Mouse (Mus musculus) heart, postnatal 14 days (tissue): ENCODE results near the gene 1190002N15Rik. TPM values are rescaled to one million over a fixed set of nuclear protein-coding genes. Genes with fewer than 3 reads are reported as not detected.

Source experiments
- DNase-seq, 2 experiments: peaks; one replicate each; pipeline ENCODE4 v3.0.0; 2021 to 2022
- intact Hi-C: fragments of 180-260 bp; cut with DNase I; formaldehyde crosslinking; loops from one replicate; pipeline ENCODE4 v1.15.1; 2025
- long read RNA-seq, 2 experiments: library from polyadenylated mRNA; stranded (forward); transcript quantifications; one replicate each; pipeline ENCODE4 v2.0.0; 2021
- total RNA-seq, 2 experiments: library from RNA; stranded (reverse); gene quantifications; 2 replicates each; pipeline ENCODE4 v1.2.3; 2021

1190002N15Rik gene
- total RNA-seq = 10 to 100 TPM; 27.3 to 27.5 TPM
- long read RNA-seq, experiment 1, transcript 1190002N15Rik-201 (3 exons, 3,950 nt) = major isoform, 10 of 10 reads
- long read RNA-seq, experiment 1, partial matches to known transcripts = 0 of 10 reads
- long read RNA-seq, experiment 1, other reads (novel, unspliced or antisense) = 0 of 10 reads
- long read RNA-seq, experiment 2, transcript 1190002N15Rik-201 (3 exons, 3,950 nt) = major isoform, 23 of 23 reads
- long read RNA-seq, experiment 2, partial matches to known transcripts = 0 of 23 reads
- long read RNA-seq, experiment 2, other reads (novel, unspliced or antisense) = 0 of 23 reads

DNA sequence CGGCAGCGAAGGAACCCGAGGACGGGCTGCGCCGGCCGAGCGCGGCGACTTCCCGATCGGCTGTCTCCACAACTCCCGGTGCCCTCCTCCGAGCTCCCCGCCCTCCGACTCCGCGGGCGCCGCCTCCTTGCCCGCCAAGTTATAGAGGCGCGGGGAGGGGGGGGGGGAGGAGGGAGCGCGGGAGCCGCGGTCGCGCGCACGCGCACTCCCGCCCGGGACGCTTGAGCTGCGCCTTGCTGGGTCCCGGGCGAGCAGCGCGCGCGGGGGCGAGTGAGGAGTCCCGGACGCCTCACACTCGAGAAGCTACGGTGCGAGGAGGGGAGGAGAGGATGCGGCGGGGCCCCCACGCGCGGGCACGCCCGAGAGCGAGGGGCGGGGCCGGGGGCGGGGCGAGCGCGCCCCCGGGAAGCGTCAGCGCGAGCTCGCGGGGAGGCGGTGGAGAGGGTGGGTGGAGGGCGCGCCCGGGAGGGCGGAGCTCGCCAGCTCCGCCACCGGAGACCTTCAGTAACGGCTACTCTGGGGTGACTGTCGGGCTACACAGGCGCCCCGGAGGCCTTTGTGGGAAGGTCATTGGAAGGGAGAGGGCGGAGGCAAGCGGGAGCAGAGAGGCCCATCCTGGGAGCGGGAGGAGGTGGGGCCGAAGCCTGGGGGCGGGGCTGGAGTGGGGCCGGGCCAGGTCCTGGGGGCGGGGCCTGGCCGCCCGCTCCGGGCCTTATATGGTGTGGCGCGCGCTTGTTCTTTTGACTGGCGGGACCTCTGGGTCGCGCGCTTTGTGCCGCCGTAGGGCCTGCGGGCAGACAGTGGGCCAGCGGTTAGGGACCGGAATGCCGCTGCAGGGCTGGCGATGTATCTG lies at the start of gene 1190002N15Rik:
1190002N15Rik (minus strand) TSS at position 112 of the 853 bp plus-strand sequence.
- intact Hi-C loops = loop anchor here (2.0 to 10.0 kb wide), 2 partner anchors 77 to 253 kb away; no protein-coding TSS in a partner anchor

DNA sequence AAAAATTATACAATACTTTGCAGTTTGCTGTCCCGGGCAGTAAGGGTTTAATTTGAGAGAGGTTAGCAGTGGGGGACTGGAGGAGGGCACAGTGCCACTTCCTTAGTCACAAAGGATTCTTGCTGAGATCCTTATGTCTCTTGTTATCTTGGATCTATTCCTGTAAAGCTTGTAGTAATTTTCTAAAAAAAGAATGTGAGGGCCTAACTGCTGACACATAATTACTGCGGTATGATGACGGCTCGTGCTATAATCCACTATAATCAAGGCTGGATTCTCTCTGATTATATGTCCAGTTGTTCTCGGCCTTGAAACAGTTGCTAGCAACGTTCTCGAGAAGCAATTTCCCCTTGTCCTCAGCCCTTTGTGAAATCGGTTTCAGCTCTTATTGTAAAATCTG lies 44.4 kb upstream of the 1190002N15Rik start:
- intact Hi-C loops = no loop called here
- no peak for DNase-seq

More for the DNA sequence above, at the start of gene 1190002N15Rik:
- DNase-seq = peak; percentile 96

DNA sequence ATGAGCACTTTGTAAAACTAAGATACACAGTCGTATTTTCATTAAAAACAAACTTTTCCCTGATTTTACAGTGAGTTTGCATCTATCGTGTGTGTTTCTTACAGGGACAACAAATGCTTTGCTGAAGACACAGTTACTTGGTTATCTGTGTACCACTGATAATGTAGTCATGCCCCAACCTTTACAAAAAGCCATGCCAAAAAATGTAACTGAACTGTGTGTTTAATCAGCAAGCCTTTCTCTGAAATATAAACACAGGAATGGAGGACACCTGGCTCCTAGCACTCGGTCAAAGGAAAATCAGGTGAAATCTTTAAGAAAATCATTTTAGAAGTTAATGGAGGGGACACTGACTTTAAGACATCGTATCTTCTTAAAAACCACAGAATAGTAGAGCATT lies 43.8 kb upstream of the 1190002N15Rik start:
- intact Hi-C loops = no loop called here
- DNase-seq = no peak

DNA sequence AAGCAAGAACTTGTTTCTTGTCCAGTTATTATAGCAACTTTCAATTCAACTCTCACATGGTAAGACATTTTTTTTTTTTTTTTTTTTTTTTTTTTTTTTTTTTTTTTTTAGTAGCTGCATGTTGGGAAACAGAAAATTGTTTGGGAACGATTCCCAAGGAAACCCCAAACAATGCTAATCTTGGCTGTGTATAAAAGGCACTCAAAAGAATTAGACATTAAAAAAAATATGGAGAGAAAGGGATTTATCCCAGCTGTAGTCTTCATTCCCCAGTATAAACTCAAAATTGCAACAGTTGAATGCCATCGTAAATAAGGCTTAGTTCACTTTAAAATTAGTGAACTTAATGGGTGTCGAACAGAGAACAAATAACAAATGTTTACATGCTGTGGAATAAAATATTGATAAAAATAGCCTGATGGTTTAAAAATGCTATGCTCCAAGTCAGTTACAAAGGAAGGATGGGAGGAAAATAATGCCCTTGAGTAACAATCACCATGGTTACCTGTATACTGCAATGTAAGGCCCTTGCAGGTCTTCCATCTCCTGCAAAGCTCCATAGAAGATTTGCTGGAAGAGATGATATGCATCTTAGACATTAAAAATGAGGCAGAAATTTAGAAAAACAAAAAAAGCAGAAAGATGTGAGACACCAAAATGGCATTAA lies 42.3 kb upstream of the 1190002N15Rik start:
- no peak for DNase-seq
- intact Hi-C loops = no loop called here

DNA sequence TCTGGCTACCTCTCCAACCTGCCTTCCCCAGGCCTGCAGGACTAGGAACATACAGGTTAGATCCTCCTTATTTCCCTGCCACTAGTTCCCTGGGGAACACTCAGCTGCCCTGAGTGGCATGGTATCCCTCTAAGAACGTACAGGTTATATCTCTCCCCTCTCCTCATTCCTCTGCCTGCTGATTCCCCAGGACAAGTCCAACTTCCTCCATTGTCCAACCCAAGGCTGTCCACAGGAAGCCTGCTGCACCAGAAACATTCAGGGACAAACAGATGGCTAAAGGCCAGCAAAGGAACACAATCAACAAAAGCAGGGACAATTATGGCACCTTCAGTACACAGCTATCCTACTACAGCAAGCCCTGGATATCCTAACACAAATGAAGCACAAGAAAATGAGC lies 33.9 kb upstream of the 1190002N15Rik start:
- peak; percentile 7 to 8 for DNase-seq
- intact Hi-C loops = no loop called here

DNA sequence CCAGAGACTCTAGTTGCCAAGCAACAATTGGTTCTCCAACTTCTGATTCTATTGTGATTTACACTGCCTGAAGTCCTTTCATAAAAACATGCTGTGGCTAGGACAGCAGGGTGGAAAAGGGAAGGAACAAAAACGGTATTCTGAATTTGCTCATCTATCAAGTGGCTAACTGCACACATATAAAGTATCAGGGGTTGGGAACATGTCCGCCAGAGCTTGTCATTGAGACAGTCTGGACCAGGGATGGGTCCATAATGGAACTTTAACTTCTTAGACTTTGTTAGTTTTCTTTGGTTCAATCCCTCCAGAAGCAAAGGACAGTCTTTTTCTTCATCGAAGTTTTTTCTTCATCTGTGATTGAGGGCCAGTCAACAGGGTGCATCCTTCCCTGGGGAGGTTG lies 30.5 kb upstream of the 1190002N15Rik start:
- intact Hi-C loops = no loop called here
- no peak for DNase-seq

DNA sequence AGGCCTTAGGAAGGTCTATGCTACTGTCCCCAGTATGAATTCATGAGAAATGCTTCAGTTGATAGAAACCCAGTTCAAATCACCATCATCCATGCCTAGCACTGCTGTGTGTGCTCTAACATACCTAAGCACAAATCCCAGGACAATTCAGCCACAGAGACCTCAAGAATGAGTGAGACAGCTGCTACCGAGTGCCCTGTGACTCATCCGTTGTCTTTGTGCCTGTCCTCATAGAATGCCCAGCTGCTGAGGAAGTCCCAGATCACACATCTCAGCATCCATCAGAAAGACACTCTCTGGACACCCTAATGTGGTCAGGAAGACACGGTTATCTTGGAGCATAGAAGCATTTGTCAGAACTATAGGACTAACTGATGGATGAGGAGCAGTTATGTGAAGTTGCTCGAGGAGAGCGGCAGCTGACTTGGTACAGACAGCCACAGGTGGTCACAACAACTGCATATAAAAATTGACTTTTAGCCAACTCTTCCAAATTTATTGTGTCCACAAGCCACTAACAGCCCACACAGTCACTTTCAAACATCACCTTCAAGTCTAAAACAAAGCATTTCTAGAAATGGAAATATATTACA lies 29.9 kb upstream of the 1190002N15Rik start:
- DNase-seq = no peak

DNA sequence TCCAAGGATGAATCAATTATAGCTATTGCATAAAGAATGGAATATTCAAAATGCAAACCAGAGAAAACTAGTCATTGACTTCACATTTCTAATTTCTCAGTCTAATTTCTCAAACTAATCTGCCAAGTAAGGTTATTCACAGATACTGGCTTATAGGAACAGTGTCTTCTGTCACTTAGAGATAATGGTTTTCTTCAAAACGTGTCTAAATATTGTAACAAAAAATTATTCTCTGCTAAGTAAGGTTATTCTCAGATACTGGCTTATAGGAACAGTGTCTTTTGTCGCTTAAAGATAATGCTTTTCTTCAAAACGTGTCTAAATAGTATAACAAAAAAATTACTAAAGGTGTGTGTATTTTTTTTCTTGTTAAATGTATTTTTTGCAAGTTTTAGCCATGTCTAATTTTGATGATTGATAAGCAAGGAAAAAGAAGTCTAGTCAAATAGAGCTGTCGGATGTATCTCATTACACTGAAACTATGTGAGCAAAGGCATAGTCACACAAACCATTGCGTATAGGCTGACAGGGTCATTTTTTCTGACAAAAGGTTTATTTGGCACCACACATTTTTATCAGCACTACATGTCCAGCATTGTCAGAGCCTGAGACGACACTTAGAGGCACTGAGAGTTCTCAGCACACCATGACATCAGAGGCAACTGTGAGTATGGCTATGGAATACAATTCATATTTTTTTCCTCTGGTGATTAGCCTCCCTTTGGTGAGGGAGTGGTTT lies 19.1 kb upstream of the 1190002N15Rik start:
- no peak for DNase-seq
- intact Hi-C loops = no loop called here

More for the DNA sequence above, 29.9 kb upstream of the 1190002N15Rik start:
- intact Hi-C loops = no loop called here

DNA sequence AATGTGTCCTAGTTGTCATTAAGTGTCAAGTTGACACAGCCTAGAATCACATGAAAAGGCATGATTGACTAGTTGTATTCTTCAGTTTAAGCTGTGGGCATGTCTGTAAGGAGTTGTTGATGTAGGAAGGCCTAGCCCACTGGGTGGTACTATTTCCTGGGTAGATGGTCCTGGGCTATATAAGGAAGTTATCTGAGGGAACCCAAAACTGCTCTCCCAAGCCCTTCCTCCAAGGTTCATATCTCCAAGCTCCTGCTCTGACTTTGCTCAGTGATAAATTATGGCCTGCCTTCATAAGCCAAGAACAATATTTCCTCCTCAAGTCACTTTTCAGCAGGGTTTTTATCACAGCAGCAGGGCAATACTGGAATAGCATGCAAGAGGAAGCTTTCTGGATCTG lies 18.4 kb upstream of the 1190002N15Rik start:
- no peak for DNase-seq
- intact Hi-C loops = no loop called here

DNA sequence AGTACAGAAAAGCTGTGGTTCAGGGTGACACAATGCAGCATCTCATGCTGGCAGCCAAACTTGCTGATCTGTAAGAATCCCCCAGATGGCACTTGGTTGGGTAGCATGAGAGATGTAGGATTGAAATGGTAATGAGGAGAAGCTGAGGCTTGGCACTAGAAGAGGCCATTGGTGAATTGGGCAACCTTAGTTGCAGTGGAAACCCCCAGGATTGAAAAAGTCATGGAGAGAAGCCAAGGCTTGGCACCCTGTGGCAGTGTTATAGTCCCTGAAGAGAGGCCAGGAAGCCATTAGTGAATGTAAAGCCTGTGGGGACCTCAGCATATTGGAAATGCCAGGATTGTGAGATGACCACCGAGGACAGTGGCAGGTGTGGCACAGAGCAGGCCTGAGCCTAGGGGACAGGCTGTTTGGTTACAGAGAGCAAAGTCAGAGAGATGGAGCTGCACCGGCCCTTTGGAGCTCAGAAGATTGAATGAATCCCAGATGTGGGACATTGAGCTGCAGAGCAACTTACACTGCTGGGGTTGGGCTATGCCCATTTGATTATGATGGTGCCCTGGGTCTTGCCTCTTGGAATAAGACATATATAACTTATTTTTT lies 12.7 kb upstream of the 1190002N15Rik start:
- no peak for DNase-seq
- intact Hi-C loops = no loop called here

DNA sequence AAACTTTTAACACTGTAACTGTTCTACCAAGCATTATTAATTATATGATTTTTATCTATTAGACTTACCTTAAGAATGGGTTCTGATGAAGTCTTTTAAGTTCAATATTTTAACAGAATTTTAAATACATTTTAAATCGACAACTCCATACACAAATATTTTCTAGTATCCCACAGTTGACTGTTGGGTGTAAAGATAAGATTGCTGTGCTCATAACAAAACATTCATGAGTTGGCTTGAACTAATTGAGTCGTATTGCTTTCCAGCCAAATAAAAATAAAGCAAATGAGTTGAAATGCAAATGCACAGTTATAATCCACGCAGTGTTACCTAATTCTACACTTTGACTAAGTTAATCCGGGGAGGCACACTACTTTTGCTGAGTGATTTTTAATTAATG lies 6.0 kb upstream of the 1190002N15Rik start:
- DNase-seq = no peak
- intact Hi-C loops = no loop called here

DNA sequence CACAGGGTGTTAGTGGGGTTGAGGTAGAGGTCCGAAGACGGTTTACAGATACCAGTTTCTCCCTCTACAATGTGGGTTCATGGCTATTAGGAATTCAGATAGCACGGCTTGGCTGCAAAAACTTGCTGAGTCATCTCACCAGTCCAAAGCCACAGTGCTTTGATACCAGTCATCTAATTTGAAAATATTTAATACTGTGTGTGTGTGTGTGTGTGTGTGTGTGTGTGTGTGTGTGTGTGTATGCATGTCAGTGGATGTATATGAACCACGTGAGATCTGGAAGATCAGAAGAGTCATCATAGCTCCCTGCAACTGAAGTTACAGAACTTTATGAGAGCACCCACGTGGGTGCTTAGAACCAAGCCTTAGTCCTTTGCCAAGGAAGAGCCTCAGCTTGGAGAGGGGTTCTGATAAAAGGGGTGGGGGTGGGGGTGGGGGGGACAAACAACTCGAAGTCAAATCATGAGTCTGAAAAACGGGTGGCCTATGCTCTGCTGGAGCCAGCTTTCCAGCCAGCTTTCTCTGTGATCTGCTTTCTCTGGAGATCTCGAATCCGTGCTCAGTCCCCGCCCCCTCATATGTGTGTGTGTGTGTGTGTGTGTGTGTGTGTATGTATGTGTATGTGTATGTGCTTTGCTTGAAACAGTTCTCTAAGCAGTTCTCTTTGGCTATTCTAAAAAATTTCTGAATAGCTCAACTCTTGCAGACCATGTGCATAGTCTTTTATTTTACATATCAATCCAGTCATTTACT lies 2.6 kb upstream of the 1190002N15Rik start:
- intact Hi-C loops = no loop called here
- DNase-seq = no peak

DNA sequence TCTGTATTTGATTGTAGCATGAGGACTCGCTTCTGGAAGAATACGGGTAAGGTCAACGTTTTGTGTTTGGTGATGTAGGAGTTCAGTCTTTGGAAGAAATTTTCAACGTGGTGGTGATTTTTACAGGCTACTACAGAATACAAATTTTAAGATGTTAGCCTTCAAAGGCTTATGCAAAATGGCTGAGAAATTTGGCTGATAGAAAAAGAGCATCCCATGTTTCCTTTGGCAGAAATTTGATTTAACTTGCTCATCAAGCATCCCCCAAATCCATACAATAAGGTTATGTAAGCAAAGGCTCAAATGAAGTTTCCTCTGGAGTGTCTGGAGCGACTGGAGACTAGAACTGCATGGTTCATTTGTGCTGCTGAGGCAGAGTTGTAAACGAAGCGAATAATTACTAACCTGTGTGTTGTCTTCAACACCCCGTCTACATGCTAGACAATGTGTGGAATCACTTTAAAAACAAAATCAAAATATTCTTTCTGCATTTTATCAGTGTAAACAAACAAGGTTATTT lies 1.5 kb upstream of the 1190002N15Rik start:
- DNase-seq = no peak
- intact Hi-C loops = loop anchor here (10.0 kb wide), 1 partner anchor 255 kb away; no protein-coding TSS in a partner anchor

DNA sequence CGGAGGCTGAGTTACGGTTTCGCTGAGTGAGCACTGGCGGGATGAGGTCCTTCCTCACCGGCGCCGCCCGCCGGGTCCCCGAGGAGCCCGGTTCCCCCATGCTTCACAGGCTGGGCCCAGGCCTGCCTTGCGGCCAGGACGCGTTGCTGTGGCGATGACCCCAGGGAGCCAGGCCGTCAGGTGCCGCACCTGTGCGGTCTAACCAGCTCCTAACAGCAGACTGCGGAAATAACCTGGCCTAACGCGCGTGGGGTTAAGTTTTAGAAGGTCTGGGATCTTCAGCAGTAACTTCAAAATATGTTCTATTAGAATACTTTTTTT lies 902 bp upstream of the 1190002N15Rik start:
- intact Hi-C loops = loop anchor here (10.0 kb wide), 1 partner anchor 254 kb away; no protein-coding TSS in a partner anchor
- DNase-seq = no peak

DNA sequence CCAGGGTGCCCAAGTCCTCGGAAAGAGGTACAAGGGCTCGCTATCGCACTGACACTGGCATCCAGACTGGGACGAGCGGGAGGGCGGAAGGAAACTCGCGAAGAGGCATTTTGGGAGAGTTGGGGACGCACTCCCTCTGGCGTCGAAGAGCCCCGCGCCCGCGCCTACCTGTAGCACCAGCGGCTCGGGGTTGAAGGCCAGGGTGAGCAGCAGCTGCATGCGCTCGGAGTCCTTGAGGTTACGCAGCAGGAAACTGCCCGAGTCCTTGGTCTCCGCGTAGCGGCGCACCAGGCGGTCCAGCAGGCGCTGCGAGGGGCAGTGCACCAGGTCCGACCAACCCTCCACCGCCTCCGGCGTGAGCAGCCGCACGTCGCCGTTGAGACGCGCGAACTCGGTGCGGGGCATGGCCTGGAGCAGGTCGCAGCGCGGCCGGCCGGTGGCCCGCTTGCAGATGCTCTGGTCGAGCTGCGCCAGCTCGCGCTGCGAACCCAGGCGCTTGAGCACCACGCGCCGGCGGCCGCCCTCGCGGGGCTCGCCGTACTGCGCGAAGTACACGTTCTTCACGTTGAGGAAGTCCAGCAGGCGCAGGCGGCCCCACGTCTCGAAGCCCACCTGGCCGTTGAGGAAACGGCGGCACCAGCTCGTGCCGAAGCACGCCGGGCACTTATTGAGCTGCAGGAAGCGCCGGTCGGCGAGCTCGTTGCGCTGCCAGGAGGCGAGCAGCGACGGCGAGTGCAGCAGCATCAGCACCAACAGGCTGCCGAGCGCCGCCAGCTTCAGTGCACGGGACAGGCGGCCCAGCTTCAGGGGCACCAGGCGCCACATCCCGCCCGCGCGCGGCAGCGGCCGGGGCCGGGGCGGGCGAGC lies 597 bp downstream of the 1190002N15Rik start:
- intact Hi-C loops = loop anchor here (2.0 to 10.0 kb wide), 2 partner anchors 78 to 252 kb away; no protein-coding TSS in a partner anchor
- DNase-seq = peak; percentile 72 to 76

DNA sequence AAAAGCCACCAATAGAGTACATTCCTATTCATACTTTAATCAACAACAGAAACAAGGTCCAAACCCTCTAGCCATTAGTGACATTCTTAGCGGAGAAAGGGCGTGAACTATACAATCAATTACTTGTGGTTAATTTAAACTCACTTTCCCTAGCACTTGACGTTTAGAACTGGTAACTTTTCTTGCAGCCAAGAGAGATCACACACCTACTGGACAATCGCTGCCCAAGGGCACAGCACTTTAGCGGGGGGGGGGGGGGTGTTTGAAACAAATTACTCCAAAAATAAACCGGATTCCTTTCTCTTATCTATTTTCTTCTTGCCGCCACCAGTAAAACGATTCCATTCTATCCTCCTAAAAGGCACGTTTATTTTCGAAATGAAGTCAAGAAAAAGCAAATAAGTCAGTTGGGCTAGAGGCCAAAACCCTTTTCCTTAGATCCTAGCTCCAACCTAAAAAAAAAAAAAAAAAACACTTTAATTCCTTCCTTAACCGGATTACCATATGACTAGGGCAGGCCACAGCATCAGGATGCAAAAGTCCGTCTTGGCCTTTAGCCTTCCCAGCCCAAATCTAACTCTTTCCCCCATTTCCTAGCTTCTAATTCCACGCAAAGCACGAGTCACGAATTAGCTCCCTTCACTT lies 1.5 kb downstream of the 1190002N15Rik start:
- no peak for DNase-seq
- intact Hi-C loops = loop anchor here (2.0 to 10.0 kb wide), 2 partner anchors 78 to 252 kb away; no protein-coding TSS in a partner anchor

DNA sequence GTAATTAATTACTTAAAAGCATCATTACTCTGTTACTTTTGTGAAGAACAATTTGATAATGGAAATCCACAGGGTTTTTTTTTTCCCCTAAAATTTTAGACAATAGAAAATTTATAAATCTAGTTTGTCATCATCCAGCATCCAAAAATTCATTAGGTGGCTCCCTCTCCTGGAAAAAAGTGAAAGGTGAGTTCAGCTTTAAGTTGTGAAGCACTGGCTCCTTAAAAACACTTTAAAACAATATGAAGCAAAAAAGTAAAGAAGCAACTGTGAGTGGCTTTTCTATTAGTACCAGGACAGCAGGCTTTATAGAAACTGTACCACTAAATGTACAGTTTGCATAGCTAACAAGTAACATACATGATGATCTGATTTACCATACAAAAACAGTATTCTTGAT lies 3.1 kb downstream of the 1190002N15Rik start:
- no peak for DNase-seq
- intact Hi-C loops = loop anchor here (10.0 kb wide), 1 partner anchor 250 kb away; no protein-coding TSS in a partner anchor
